10 mouse cellular contexts compared by ENCODE assay signal in genomic region chr5:120999573-120999972, GRCm38 (mm10). TPM values are rescaled to one million over a fixed set of nuclear protein-coding genes. Genes with fewer than 3 reads are reported as not detected.
DNase-seq lines count a peak whose midpoint lies in the region; TF ChIP-seq lines count a peak whose summit lies in the region.
"Had no signal": no experiment of that assay in that cellular context is flagged by ENCODE, and none has a peak within 500 bp of the region (broad histone marks: within the 10 kb centered on the region; RNA-seq: fewer than 3 reads in every experiment).

No protein-coding gene starts in this region.

- TF ChIP-seq CTCF in liver, adult 2 months (IDR thresholded peaks at IDR 0.05; ENCODE audit: low read depth, low read length), result peak; percentile 50
- TF ChIP-seq CTCF in ES-Bruce4 (IDR thresholded peaks at IDR 0.05; ENCODE audit: low read depth, low read length), result peak; percentile 75
- peak; percentile 63; the same call in 1 of the 2 replicates for TF ChIP-seq CTCF in bone marrow, adult 2 months (IDR thresholded peaks at IDR 0.05; ENCODE audit: control insufficient read depth, insufficient read depth, low read length)

- H3K36me3 ChIP-seq in liver, adult 2 months (ENCODE audit: control insufficient read depth, insufficient read depth, low read length), result no peaks in the 10 kb centered on the region
- no peaks in the 10 kb centered on the region for H3K36me3 ChIP-seq in ES-Bruce4 (ENCODE audit: control insufficient read depth, insufficient read depth, low read length, poor library complexity, severe bottlenecking)
- H3K36me3 ChIP-seq: liver, embryonic 15.5 days had no signal

- no peak overlapping the region for H3K9ac ChIP-seq in liver, adult 2 months (ENCODE audit: low read depth, low read length)
- no peak overlapping the region for H3K9ac ChIP-seq in ES-Bruce4 (ENCODE audit: low read depth, poor library complexity, severe bottlenecking)
- H3K9ac ChIP-seq: liver, embryonic 15.5 days had no signal

- intact Hi-C loops in gastrocnemius, postnatal 14 days (cut with DNase I; ENCODE audit: low total_unique reads), result no loop called here

- H3K27ac ChIP-seq in liver, adult 2 months (replicated peaks; ENCODE audit: insufficient read depth, low read depth, low read length), result no peak overlapping the region
- no peak overlapping the region for H3K27ac ChIP-seq in ES-Bruce4 (ENCODE audit: insufficient read depth, low read length)
- H3K27ac ChIP-seq in bone marrow, adult 2 months (ENCODE audit: control insufficient read depth, insufficient read depth, low read depth, low read length, poor library complexity), result no peak overlapping the region
- H3K27ac ChIP-seq: liver, embryonic 15.5 days had no signal

- 36% methylated on average over 12 of the region's 12 CpGs for WGBS in liver, adult 2 months
- WGBS in bone marrow, adult 2 months, result 35% methylated on average over 12 of the region's 12 CpGs

- TF ChIP-seq POLR2A in liver, adult 2 months (IDR thresholded peaks at IDR 0.05; ENCODE audit: extremely low read depth, insufficient read depth, low read length), result no peak
- no peak for TF ChIP-seq POLR2A in ES-Bruce4 (IDR thresholded peaks at IDR 0.05; ENCODE audit: insufficient read depth, low read length)
- TF ChIP-seq POLR2A in bone marrow, adult 2 months (IDR thresholded peaks at IDR 0.05; ENCODE audit: borderline replicate concordance, control insufficient read depth, low read depth, low read length), result no peak

- H3K4me3 ChIP-seq in liver, adult 2 months (ENCODE audit: insufficient read depth, low read depth, low read length), result no peak overlapping the region
- H3K4me3 ChIP-seq in ES-Bruce4 (ENCODE audit: low read depth, low read length), result no peak overlapping the region
- no peak overlapping the region for H3K4me3 ChIP-seq in bone marrow, adult 2 months (replicated peaks; ENCODE audit: control insufficient read depth, low read depth, low read length)
- H3K4me3 ChIP-seq: liver, embryonic 15.5 days had no signal

- no peaks in the 10 kb centered on the region for H3K27me3 ChIP-seq in liver, adult 2 months (ENCODE audit: control insufficient read depth, insufficient read depth, low read length)
- H3K27me3 ChIP-seq in ES-Bruce4 (ENCODE audit: control insufficient read depth, insufficient read depth, low read length, poor library complexity, severe bottlenecking), result no peaks in the 10 kb centered on the region

- H3K79me2 ChIP-seq in liver, adult 2 months (ENCODE audit: control insufficient read depth, insufficient read depth, low read length), result no peaks in the 10 kb centered on the region

- no peaks in the 10 kb centered on the region for H3K9me3 ChIP-seq in ES-Bruce4 (replicated peaks; ENCODE audit: control insufficient read depth, insufficient read depth, low read length, poor library complexity, severe bottlenecking)
- H3K9me3 ChIP-seq: liver, embryonic 15.5 days had no signal

- DNase-seq in liver, adult 2 months (ENCODE audit: extremely low read depth, low read depth, low spot score), result no peak
- no peak for DNase-seq in liver
- DNase-seq in naive thymus-derived CD4-positive, alpha-beta T cell, adult 2 months (ENCODE audit: low read depth), result peak; percentile 32
- no peak for DNase-seq in urinary bladder, adult 2 months (ENCODE audit: low spot score)
- no peak for DNase-seq in gastrocnemius, postnatal 14 days

- no peak for TF ChIP-seq EP300 in ES-Bruce4 (IDR thresholded peaks at IDR 0.05; ENCODE audit: insufficient read depth, low read depth, low read length)

- no peaks in the 10 kb centered on the region for H3K4me1 ChIP-seq in liver, adult 2 months (ENCODE audit: control insufficient read depth, insufficient read depth, low read length)
- H3K4me1 ChIP-seq in ES-Bruce4 (ENCODE audit: control insufficient read depth, insufficient read depth, low read length), result no peaks in the 10 kb centered on the region
- no peaks in the 10 kb centered on the region for H3K4me1 ChIP-seq in bone marrow, adult 2 months (ENCODE audit: control insufficient read depth, insufficient read depth, low read length)
- H3K4me1 ChIP-seq: liver, embryonic 15.5 days had no signal

RNA-seq across cellular contexts. Expression of gene Rph3a, which starts 10.3 kb away (rescaled TPM):
- 0.07 TPM in 1 of 2 replicates, not detected in the other for total RNA-seq in liver, adult 2 months (2014; rRNA removed)
- polyA plus RNA-seq in liver, adult 2 months (2012; rRNA removed), result not detected in 2 replicates
- not detected in 2 replicates for polyA plus RNA-seq in ES-Bruce4 (2011; ENCODE audit: insufficient read depth, insufficient read length, low read depth, missing spikeins)
- not detected in 2 replicates for polyA plus RNA-seq in bone marrow, adult 2 months (2011; ENCODE audit: insufficient read depth, insufficient read length, low replicate concordance, missing spikeins)
- 0.01 and 0.03 TPM in 2 replicates for polyA plus RNA-seq in urinary bladder, adult 2 months (2012; rRNA removed)
- total RNA-seq in gastrocnemius, postnatal 14 days (2021), result under 1 TPM in 1 of 2 experiments, not detected in 1; 0.06 TPM
- total RNA-seq: gastrocnemius, adult 18-20 months had no signal
- polyA plus RNA-seq: kidney, embryonic 14.5 days had no signal
